Mouse (Mus musculus) bone marrow, adult 2 months (tissue): ENCODE results near the gene Bcl2.

Experiments used
- CTCF ChIP-seq: fragments of 200-500 bp; IDR thresholded peaks from 2 replicates; pipeline ENCODE4 v1.5.1; 2011; ENCODE audit warnings: low read length, control low read depth; ENCODE audit not compliant: control insufficient read depth, insufficient read depth
- POLR2A ChIP-seq: fragments of 200-500 bp; IDR thresholded peaks from 2 replicates; pipeline ENCODE4 v1.6.1; 2011; ENCODE audit warnings: low read depth, mild to moderate bottlenecking, control low read depth, low read length, borderline replicate concordance; ENCODE audit not compliant: control insufficient read depth

DNA sequence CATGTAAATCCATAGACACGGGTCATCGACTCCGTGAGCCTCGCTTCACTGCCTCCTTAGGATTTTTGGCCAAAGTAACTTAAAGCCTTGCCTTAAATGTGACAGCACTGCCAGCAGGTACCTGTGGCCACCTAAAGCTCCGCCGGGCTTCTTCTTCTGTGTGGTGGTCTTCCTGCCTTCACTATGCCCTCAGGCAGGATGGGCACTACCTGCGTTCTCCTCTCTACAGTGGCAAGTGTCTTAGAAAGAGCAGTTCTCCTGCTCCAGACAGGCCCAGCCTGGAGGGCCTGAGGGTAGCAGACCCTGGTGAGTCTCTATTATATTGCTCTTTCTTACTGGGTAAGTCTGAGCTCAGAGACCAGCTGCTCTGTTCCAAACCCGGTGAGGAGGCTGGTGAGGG, 172.2 kb downstream of the Bcl2 start:
- TF ChIP-seq CTCF (no peak), POLR2A (no peak)
